Mouse (Mus musculus): ENCODE results near the gene Dnajb12. TPM values are rescaled to one million over a fixed set of nuclear protein-coding genes. Genes with fewer than 3 reads are reported as not detected.

Gene Dnajb12
- polyA plus RNA-seq (2016; fragmentation: Nextera tagmentation; extraction: Ambion mirVana), result 26.2 and 27.9 TPM in 2 replicates

GRCm38 (mm10) chr10:59879255-59880028, at the start of gene Dnajb12:
TSS of gene Dnajb12 (plus strand) at chr10:59879556.
- H3K4me1 ChIP-seq, result peaks cover 19% of the 10 kb centered on the region
- DNase-seq (ENCODE audit: extremely low spot score, low spot score), result peak; percentile 93
- H3K27ac ChIP-seq, result peak within 1 kb of the TSS; percentile 100
- peaks cover 17% of the 10 kb centered on the region for H3K36me3 ChIP-seq (replicated peaks)
- WGBS, result under 1% methylated on average over 80 of the region's 80 CpGs
- H3K9me3 ChIP-seq, result no peaks in the 10 kb centered on the region
- peak within 1 kb of the TSS; percentile 91 for H3K4me3 ChIP-seq
- no peaks in the 10 kb centered on the region for H3K27me3 ChIP-seq (ENCODE audit: poor library complexity, severe bottlenecking)

DNA sequence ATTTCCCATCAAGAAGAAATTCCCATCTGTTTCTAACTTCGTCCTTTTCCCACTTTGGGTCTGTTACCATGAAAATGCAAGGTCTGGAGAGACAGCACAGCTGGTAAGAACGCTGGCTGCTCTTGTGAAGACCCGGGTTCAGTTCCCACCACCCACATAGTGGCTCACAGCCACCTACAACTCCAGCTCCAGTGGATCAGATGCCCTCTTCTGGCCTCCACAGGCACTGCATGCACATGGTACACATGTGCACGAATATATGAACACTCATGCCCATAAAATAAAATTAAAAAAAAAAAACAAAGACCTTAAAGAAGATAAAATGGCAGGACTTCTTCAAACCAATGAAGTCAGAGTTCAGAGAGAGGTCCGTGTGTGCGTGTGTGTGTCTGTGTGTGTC, 49.5 kb upstream of the Dnajb12 start:
- 91% methylated on average over 6 of the region's 6 CpGs for WGBS
- no peak for DNase-seq (ENCODE audit: extremely low spot score, low spot score)
- peaks cover 6% of the 10 kb centered on the region; the same call in 1 of the 2 replicates for H3K9me3 ChIP-seq
- H3K27me3 ChIP-seq (ENCODE audit: poor library complexity, severe bottlenecking), result no peaks in the 10 kb centered on the region
- H3K4me1 ChIP-seq, result no peaks in the 10 kb centered on the region
- H3K4me3 ChIP-seq, result no peak overlapping the region
- no peak overlapping the region for H3K27ac ChIP-seq
- H3K36me3 ChIP-seq (replicated peaks), result peaks cover 47% of the 10 kb centered on the region

DNA sequence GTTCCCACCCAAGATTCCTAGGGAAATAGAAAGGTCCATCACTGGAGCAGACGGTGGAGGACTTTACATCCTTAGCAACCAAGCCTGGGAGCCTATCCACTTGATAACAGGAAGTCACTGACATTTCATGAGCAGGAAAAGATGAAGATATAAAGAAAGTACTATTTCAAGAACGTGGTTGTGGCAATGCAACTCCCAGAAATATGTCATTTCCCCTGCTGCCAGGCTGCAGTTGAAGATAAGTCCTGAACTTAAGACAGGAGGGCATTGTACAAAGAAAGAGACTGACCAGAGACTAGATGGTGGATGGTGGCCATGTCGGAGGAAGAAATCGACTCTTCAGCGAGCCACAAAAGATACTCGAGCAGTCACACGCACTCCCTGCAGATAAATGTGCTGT, 47.4 kb upstream of the Dnajb12 start:
- DNase-seq (ENCODE audit: extremely low spot score, low spot score), result no peak
- Histone ChIP-seq H3K4me3 (no peak overlapping the region), H3K36me3 (replicated peaks) (peaks cover 47% of the 10 kb centered on the region), H3K27ac (no peak overlapping the region), H3K9me3 (peaks cover 6% of the 10 kb centered on the region; the same call in 1 of the 2 replicates), H3K27me3 (ENCODE audit: poor library complexity, severe bottlenecking) (no peaks in the 10 kb centered on the region), H3K4me1 (no peaks in the 10 kb centered on the region)
- 92% methylated on average over 7 of the region's 7 CpGs for whole genome bisulfite sequencing

- Histone ChIP-seq H3K9me3 (no peaks in the 10 kb centered on the region), H3K27ac (no peak overlapping the region), H3K36me3 (replicated peaks) (peaks cover 16% of the 10 kb centered on the region), H3K4me1 (no peaks in the 10 kb centered on the region), H3K27me3 (ENCODE audit: poor library complexity, severe bottlenecking) (no peaks in the 10 kb centered on the region), H3K4me3 (no peak overlapping the region)
- WGBS, result 91% methylated on average over 14 of the region's 14 CpGs
- no peak for DNase-seq (ENCODE audit: extremely low spot score, low spot score)
These were observed 43.8 kb upstream of the Dnajb12 start for GRCm38 (mm10) chr10:59835301-59836155.

DNA sequence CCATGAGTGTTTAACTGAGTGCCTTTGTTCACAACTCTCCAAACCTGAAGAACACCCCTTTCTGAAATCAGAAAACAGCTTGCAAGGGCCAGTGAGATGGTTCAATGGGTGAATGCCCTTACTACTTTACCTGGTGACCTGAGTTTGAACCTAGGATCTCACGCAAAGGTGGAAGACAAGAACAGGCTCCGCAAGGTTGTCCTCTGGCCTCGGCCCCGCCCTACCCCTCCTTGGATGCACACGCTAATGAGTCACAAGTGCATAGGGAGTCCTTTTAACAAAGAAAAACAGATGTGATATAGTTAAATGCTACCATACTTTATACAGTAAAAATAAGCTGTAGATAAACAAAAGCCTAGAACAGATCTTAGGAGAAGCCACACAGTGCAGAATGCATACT, 41.9 kb upstream of the Dnajb12 start:
- no peaks in the 10 kb centered on the region for H3K4me1 ChIP-seq
- H3K4me3 ChIP-seq, result no peak overlapping the region
- H3K9me3 ChIP-seq, result no peaks in the 10 kb centered on the region
- H3K27me3 ChIP-seq (ENCODE audit: poor library complexity, severe bottlenecking), result no peaks in the 10 kb centered on the region
- H3K36me3 ChIP-seq (replicated peaks), result peaks cover 10% of the 10 kb centered on the region
- H3K27ac ChIP-seq, result no peak overlapping the region
- 92% methylated on average over 5 of the region's 5 CpGs for WGBS
- no peak for DNase-seq (ENCODE audit: extremely low spot score, low spot score)

GRCm38 (mm10) chr10:59841434-59841833, 37.9 kb upstream of the Dnajb12 start:
- Histone ChIP-seq H3K4me1 (no peaks in the 10 kb centered on the region), H3K4me3 (no peak overlapping the region)
- 95% methylated on average over 8 of the region's 8 CpGs for WGBS

GRCm38 (mm10) chr10:59843125-59843524, 36.2 kb upstream of the Dnajb12 start:
- DNase-seq (ENCODE audit: extremely low spot score, low spot score), result no peak
- no peaks in the 10 kb centered on the region for H3K4me1 ChIP-seq

More at GRCm38 (mm10) chr10:59841434-59841833, 37.9 kb upstream of the Dnajb12 start:
- no peaks in the 10 kb centered on the region for H3K9me3 ChIP-seq
- no peaks in the 10 kb centered on the region for H3K27me3 ChIP-seq (ENCODE audit: poor library complexity, severe bottlenecking)
- no peak overlapping the region for H3K27ac ChIP-seq
- peaks cover 3% of the 10 kb centered on the region; the same call in 1 of the 2 replicates for H3K36me3 ChIP-seq (replicated peaks)
- DNase-seq (ENCODE audit: extremely low spot score, low spot score), result no peak

GRCm38 (mm10) chr10:59844686-59845085, 34.7 kb upstream of the Dnajb12 start:
- 91% methylated on average over 9 of the region's 9 CpGs for WGBS
- no peak overlapping the region for H3K27ac ChIP-seq
- H3K9me3 ChIP-seq, result no peaks in the 10 kb centered on the region
- no peak overlapping the region for H3K4me3 ChIP-seq
- H3K36me3 ChIP-seq (replicated peaks), result peaks cover 3% of the 10 kb centered on the region; the same call in 1 of the 2 replicates
- H3K27me3 ChIP-seq (ENCODE audit: poor library complexity, severe bottlenecking), result no peaks in the 10 kb centered on the region
- no peak for DNase-seq (ENCODE audit: extremely low spot score, low spot score)
- H3K4me1 ChIP-seq, result peaks cover 8% of the 10 kb centered on the region

More at GRCm38 (mm10) chr10:59843125-59843524, 36.2 kb upstream of the Dnajb12 start:
- Histone ChIP-seq H3K36me3 (replicated peaks) (peaks cover 3% of the 10 kb centered on the region; the same call in 1 of the 2 replicates), H3K4me3 (no peak overlapping the region), H3K27ac (no peak overlapping the region), H3K9me3 (no peaks in the 10 kb centered on the region), H3K27me3 (ENCODE audit: poor library complexity, severe bottlenecking) (no peaks in the 10 kb centered on the region)
- 43% methylated on average over 5 of the region's 5 CpGs for WGBS

DNA sequence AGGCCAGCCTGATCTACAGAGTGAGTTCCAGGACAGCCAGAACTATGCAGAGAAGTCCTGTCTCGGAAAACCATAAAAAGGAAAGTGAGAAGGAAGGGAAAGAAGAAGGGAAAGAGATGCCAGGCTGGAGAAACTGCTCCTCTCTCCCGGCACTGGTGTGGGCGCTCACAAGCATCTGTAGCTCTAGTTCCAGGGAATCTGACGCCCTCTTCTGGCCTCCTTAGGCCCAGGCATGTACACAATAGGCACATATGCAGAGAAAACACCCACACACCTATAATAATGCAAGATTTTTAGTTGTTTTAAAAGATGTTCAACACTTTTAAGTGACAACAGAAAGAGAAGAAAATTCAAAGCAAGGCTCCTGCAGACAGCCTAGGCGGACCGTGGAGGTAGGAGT, 32.9 kb upstream of the Dnajb12 start:
- peaks cover 9% of the 10 kb centered on the region for H3K4me1 ChIP-seq
- H3K4me3 ChIP-seq, result no peak overlapping the region
- H3K27me3 ChIP-seq (ENCODE audit: poor library complexity, severe bottlenecking), result no peaks in the 10 kb centered on the region
- DNase-seq (ENCODE audit: extremely low spot score, low spot score), result no peak
- H3K27ac ChIP-seq, result no peak overlapping the region
- H3K9me3 ChIP-seq, result no peaks in the 10 kb centered on the region
- WGBS, result 79% methylated on average over 6 of the region's 6 CpGs
- H3K36me3 ChIP-seq (replicated peaks), result no peaks in the 10 kb centered on the region; the same call in 1 of the 2 replicates

GRCm38 (mm10) chr10:59848079-59848877, 31.1 kb upstream of the Dnajb12 start:
- Histone ChIP-seq H3K36me3 (replicated peaks) (no peaks in the 10 kb centered on the region), H3K27ac (no peak overlapping the region), H3K4me1 (peaks cover 9% of the 10 kb centered on the region), H3K27me3 (ENCODE audit: poor library complexity, severe bottlenecking) (no peaks in the 10 kb centered on the region), H3K4me3 (no peak overlapping the region), H3K9me3 (no peaks in the 10 kb centered on the region)
- 85% methylated on average over 11 of the region's 11 CpGs for WGBS
- no peak for DNase-seq (ENCODE audit: extremely low spot score, low spot score)

DNA sequence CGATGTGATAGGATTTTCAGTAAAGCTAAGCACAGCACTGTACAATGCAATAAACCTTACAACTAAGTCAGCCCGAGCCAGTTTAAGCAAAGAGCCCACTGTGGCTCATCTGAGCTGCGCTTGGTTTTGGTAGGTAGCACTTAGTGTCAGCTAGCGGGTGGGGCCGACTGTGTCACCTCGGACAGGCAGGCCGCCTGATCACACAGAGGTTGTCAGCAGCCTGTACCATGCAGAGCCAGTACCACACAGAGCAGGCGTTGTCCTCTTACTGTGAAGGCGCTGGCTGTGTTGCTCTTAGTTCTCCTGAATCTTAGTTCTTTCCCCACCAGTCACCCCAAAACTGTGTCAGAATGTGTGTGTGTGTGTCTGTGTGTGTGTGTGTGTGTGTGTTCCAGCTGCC, 30.4 kb upstream of the Dnajb12 start:
- H3K4me3 ChIP-seq, result no peak overlapping the region
- no peaks in the 10 kb centered on the region for H3K9me3 ChIP-seq
- no peaks in the 10 kb centered on the region for H3K36me3 ChIP-seq (replicated peaks)
- no peak overlapping the region for H3K27ac ChIP-seq
- WGBS, result 66% methylated on average over 9 of the region's 9 CpGs
- peaks cover 9% of the 10 kb centered on the region for H3K4me1 ChIP-seq
- no peaks in the 10 kb centered on the region for H3K27me3 ChIP-seq (ENCODE audit: poor library complexity, severe bottlenecking)
- no peak for DNase-seq (ENCODE audit: extremely low spot score, low spot score)

DNA sequence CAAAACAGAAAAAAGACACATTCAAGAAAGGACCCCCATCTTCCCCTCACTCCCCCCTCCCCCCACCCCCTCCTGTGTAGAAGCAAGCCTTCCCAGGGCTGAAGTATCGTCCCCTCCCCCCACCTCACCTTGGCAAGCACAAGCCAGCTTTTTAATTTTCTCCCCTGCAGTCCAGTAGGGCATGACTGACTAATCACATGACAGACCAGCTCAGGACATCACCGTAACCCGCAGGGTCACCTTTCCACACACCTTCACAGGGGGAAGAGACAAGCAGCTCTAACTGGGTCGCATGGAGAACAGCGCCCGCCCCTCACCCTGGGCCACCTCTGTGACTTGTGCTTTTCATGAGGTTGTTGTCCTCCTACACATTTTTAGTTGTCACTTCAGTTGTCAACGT, 30.0 kb upstream of the Dnajb12 start:
- Histone ChIP-seq H3K9me3 (no peaks in the 10 kb centered on the region), H3K4me3 (no peak overlapping the region)
- 73% methylated on average over 7 of the region's 7 CpGs for WGBS

More for the DNA sequence above, 30.0 kb upstream of the Dnajb12 start:
- DNase-seq (ENCODE audit: extremely low spot score, low spot score), result no peak
- peaks cover 9% of the 10 kb centered on the region for H3K4me1 ChIP-seq
- no peaks in the 10 kb centered on the region for H3K27me3 ChIP-seq (ENCODE audit: poor library complexity, severe bottlenecking)
- no peak overlapping the region for H3K27ac ChIP-seq
- H3K36me3 ChIP-seq (replicated peaks), result no peaks in the 10 kb centered on the region

Measured in forebrain, embryonic 10.5 days (tissue).